Mouse (Mus musculus): Measurements from ENCODE around the gene Rtp1.

Rtp1 gene

DNA sequence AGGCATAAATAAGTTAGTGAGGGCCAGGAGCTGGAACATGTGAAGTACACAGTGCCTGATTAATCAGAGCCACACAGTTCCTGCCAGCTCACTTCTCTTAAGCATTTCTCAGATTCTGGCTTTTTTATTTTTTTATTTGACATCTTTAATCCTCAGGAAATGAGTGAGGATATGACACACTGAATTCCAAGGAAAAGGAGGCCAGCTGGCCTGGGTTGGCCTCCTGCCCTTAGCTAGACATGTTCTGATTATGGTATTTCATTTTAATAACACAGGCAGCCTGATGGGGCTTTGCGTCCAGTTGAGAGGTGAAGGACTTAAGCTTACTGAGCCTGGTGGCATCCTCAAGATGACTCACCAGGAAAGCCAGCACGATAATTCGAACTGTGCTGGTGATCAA, 27.6 kb downstream of the Rtp1 start:
- DNase-seq (ENCODE audit: low spot score), result no peak

DNA sequence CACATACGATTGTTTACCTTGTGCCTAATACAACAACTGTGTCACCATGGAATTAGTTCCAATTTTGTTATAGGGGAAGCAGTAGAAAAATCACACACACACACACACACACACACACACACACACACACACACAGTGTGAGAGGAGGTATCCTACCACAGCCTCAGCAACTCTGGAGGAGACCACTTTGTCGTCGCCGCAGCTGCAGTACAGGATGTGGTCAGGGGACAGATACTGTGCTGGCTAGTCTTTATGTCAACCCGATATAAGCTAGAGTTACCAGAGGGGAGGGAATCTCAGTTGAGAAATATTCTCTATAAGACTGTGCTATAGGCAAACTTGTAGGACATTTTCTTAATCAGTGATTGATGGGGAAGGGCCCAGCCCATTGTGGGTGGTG, 28.4 kb downstream of the Rtp1 start:
- DNase-seq (ENCODE audit: low spot score), result no peak

DNA sequence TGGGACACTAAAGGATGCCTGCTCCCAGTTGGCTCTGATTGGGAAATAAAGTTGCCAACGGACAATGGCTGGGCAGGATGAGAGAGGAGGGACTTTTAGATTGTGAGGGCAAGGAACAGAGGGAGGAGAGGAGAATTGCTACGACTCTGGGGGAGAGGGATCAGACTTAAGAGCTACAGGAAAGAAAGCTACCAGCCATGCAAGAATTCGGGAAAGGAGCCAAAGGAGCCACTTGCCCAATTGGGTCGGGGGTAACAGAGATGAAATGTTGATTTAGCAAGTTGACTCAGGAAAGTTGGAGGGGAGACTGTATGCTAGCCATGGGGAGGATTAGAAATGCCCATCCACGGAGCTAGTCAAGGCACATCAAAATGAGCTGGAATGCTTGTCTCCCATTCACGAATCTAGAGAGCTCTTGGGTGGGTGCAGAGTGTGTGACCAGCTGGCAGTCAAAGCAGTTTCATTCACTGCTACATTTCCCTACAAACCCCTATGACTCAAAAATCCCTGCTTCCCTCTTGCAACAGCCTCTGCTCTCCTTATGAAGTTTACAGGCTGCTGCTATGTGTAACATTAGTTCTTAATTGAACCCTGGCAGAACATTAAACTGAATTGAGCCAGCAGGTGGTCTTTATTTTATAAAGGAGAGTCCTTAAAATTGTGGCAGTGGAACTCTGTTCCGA, 30.1 kb downstream of the Rtp1 start:
- DNase-seq (ENCODE audit: low spot score), result no peak

DNA sequence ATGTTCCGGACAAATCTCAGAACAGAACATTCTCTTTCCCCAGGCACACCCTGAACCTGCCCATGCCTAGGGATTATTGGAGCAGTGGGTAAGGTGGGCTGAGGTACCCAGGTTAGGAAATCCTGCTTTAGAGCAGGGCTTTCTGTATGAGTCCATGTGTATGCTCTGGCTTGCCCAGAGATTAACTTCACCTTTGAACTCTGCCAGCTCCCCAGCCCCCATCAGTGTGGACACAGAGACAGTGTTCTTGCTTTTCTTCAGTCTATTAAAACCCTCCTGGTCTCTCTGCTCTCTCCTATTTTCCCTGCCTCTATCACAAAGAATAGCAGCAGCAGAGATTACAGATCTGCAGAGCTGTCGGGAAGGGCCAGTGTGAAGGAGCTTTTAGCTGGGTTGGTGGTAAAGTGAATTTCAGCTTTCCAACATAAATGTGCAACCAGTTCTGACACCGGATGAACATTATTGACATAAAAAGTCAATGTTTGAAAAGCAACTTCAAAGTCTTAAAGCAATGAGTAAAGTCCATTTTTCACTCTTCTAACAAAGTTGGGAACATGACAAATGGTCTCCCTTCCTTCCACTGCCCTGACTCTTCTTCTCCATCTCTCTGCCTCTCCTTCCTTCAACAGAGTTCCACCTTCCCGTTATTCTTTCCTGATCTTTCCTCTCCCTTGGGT, 34.9 kb downstream of the Rtp1 start:
- DNase-seq (ENCODE audit: low spot score), result no peak

DNA sequence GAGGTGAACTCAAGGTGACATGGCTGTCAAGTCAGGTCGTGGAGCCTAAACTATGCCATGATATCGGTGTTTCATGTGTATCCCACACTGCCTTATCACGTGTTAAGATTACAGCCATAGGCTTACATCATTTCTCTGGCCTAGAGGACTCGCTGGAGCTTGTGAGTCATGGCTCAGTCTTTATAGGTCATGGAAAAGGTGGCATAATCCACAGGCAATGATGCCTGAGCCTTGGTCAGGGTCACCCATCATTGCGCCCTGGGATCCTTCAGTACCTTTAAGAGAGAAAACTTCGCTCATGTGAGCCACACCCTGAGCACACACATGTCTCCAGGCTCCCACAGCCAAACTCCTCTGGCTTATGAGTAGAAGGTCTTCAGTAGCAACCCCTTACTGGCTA, 42.6 kb downstream of the Rtp1 start:
- DNase-seq (ENCODE audit: low spot score), result no peak

DNA sequence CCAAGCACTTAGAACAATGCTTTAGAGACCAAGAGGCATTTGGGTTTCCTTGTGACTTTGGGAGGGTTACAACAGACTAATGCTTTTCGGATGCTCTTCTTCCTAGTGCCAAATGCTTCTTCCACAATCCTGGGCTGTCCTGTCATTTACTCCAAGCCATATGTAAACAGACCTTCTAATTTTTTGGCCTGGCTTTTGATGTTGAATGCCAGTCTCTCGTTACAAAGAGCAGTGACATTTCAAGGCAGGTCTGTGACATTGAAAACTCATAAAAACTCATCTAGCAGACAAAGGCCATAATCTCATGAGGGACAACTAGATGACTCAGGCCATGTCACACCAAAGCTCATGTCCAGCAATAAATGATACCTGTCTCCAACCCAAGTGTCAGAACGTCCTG, 43.1 kb downstream of the Rtp1 start:
- DNase-seq (ENCODE audit: low spot score), result no peak

DNA sequence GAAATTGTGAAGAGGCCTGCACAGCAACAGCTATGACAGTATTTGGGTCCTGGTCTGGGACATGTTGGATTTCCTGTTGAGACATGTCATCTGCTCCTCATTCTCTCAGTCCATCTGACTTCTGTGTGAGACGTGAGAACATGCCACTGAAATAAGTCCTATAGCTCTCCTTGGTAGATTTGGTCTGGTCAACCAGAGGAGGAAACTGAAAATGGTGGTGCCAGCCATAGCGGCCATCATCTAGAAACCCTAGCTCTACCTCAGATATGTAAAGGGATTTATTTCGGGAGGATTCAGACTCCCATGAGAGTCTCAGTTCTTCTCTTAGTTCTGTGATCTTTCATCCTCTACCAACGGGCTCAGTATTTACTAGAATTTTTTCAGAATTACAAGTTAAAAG, 46.7 kb downstream of the Rtp1 start:
- no peak for DNase-seq (ENCODE audit: low spot score)

DNA sequence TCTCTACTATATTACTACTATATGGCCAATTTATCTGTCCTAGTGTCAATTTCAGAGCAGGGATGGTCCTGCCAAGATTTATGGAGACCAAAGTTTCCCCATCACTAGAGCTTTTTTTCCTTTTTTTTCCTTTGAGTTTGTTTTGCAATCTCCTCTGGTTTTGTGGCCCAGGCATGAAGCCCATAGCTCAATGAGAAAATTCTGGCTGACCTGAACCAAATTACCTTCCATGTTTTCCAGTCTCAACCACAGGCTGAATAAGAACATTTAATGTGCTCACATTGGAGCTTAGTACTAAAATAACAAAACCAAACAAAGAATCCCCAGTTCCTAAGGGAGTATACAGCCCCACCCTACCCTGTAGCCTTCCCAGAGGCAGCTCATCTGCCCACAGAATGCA, 47.7 kb downstream of the Rtp1 start:
- DNase-seq (ENCODE audit: low spot score), result no peak

DNA sequence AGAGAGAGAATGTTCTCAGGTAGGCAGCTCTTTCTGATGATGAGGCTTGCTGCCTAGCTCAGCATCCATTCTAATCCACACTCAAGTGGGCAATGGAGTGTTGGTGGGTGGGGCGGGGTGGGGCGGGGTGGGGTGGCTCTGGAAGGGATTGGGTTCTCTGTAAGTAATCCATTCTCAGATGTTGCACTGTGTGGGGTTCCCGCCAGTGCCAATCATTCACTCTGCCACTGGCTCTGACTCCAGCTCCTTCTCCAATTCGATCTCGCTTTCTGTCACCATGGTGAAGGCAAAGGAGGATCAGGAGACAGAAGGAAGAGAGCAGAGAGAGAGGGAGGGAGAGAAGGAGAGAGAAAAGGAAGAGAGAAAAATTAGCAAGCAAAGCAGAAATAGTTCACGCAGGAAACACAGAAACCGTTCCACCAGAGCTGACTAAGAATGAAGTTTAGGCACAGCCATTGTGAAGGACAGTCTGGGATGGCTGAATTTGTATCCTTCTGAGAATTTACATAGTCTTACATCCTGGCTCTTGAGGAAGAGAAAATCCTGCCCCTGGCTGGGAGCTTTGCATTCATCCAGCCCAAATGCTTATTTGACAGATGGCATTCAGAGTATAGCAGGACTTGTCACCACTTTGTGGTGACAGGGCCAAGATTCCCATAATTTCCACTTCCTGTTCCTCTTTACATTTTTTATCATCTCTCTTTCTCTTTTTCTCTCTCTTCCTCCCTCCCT, 51.1 kb downstream of the Rtp1 start:
- no peak for DNase-seq (ENCODE audit: low spot score)

DNA sequence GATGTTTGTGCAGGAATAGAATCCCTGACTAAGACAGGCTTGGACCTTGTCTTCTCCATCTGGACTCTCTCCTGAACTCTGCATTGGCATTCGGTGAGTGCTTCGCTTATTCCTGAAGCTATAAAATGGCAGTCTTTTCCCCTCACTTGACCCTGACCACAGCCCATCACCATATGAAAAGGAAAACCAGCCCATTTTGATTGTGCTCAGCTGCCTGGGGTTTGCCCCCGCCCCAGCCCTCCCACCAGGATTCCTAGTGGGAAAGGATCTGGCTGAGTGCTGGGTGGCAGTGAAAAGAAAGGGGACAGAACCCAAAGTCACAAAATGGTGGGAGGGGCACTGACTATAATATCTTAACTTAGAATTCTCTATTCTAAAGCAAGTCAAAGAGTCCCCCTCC, 53.3 kb downstream of the Rtp1 start:
- no peak for DNase-seq (ENCODE audit: low spot score)

DNA sequence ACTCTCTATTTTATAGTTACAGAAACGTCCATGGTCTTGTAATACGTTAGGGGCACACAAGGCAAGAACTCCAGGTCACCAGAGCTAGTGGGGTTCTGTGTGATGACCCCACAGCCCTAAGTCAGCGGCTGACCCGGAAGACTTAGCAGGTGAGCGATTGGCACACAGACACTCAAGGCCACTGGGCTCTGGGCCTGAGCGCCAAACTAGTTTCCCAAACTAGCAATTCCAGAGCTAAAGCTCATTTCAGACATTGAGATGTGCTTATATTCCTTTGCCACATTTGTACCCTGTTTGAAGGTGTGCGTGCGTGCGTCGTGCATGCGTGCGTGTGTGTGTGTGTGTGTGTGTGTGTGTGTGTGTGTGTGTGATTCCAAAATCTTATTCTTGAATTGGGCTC, 53.9 kb downstream of the Rtp1 start:
- no peak for DNase-seq (ENCODE audit: low spot score)

DNA sequence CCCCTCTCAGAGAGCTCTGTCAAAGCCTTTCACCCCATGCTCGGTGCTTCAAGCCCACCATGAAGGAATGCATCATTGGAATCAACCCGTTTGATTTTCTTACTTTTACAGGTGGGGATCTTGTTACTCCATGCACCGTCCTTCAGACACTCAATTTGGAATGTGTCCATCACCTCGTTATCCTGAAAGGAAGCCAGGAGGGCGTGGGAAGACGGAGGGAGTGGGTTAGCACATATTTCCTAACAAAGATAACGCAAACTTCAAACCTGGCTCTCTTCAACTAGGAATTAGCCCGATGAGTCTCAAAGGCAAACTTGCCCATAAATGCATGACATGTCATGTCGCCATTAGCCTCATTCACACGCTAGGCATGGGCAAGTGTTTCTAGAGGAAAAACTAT, 54.4 kb downstream of the Rtp1 start:
- no peak for DNase-seq (ENCODE audit: low spot score)
